8 mouse cellular contexts compared by ENCODE assay signal in genomic region chr5:124173012-124173985, GRCm38 (mm10). TPM values are rescaled to one million over a fixed set of nuclear protein-coding genes. Genes with fewer than 3 reads are reported as not detected.
DNase-seq lines count a peak whose midpoint lies in the region; ATAC-seq lines count a peak whose summit lies in the region.

No protein-coding gene starts in this region.

- no peak overlapping the region for H3K4me2 ChIP-seq in embryonic facial prominence, embryonic 14.5 days (ENCODE audit: low read depth, low read length)
- H3K4me2 ChIP-seq in heart, embryonic 14.5 days (ENCODE audit: low read length), result peak overlapping the region; percentile 45
- H3K4me2 ChIP-seq in kidney, embryonic 15.5 days, result no peak overlapping the region

- ATAC-seq in embryonic facial prominence, embryonic 14.5 days (ENCODE audit: low read depth), result 0 out of 2 replicates have a peak, but pooled peaks have one; percentile 24
- ATAC-seq in heart, embryonic 14.5 days (ENCODE audit: insufficient number of reproducible peaks, insufficient read depth, low FRiP score, low read depth), result peak; percentile 80
- no peak for ATAC-seq in kidney, embryonic 15.5 days (replicated peaks; ENCODE audit: low FRiP score)

- H3K36me3 ChIP-seq in embryonic facial prominence, embryonic 14.5 days (ENCODE audit: control insufficient read depth, insufficient read depth, low read length), result no peaks in the 10 kb centered on the region
- no peaks in the 10 kb centered on the region for H3K36me3 ChIP-seq in heart, embryonic 14.5 days (ENCODE audit: control insufficient read depth, insufficient read depth, low read length)
- no peaks in the 10 kb centered on the region for H3K36me3 ChIP-seq in kidney, embryonic 15.5 days

- no peak overlapping the region for H3K9ac ChIP-seq in embryonic facial prominence, embryonic 14.5 days (ENCODE audit: low read depth, low read length)
- peak overlapping the region; percentile 59 for H3K9ac ChIP-seq in heart, embryonic 14.5 days (ENCODE audit: low read length)
- no peak overlapping the region for H3K9ac ChIP-seq in kidney, embryonic 15.5 days

- intact Hi-C loops in left cerebral cortex, postnatal 36 days (cut with DNase I), result loop anchor here (5.0 kb wide), 1 partner anchor 79 kb away; no protein-coding TSS in a partner anchor

- peak; percentile 83 for DNase-seq in ovary, adult 18-20 months (ENCODE audit: low spot score)
- DNase-seq in ovary, postnatal 10 days (ENCODE audit: low spot score), result no peak
- DNase-seq in embryonic facial prominence, embryonic 14.5 days (ENCODE audit: low spot score), result peak; percentile 17
- peak; percentile 83 to 85 for DNase-seq in left cerebral cortex, postnatal 36 days (ENCODE audit: low spot score in 2 of 2)
- peak; percentile 77 for DNase-seq in right cerebral cortex, postnatal 14 days
- no peak for DNase-seq in yolk sac, embryonic 10.5 days (ENCODE audit: low spot score)

- H3K4me1 ChIP-seq in embryonic facial prominence, embryonic 14.5 days (ENCODE audit: control insufficient read depth, insufficient read depth, low read length), result no peaks in the 10 kb centered on the region
- peaks cover 44 to 78% of the 10 kb centered on the region in 2 experiments for H3K4me1 ChIP-seq in heart, embryonic 14.5 days (ENCODE audit: control insufficient read depth in 2 of 2, insufficient read depth in 2 of 2, low read length in 2 of 2)
- H3K4me1 ChIP-seq in kidney, embryonic 15.5 days, result peaks cover 32% of the 10 kb centered on the region

- H3K27ac ChIP-seq in embryonic facial prominence, embryonic 14.5 days (replicated peaks; ENCODE audit: low read depth, low read length), result no peak overlapping the region
- H3K27ac ChIP-seq in heart, embryonic 14.5 days (replicated peaks in 1 of 2; ENCODE audit: control insufficient read depth in 1 of 2, insufficient read depth in 1 of 2, low read depth in 2 of 2, low read length in 2 of 2), result peak overlapping the region; percentile 92 to 97
- no peak overlapping the region for H3K27ac ChIP-seq in kidney, embryonic 15.5 days

- H3K4me3 ChIP-seq in embryonic facial prominence, embryonic 14.5 days (ENCODE audit: low read depth, low read length), result no peak overlapping the region
- H3K4me3 ChIP-seq in heart, embryonic 14.5 days (ENCODE audit: control insufficient read depth in 1 of 2, insufficient read depth in 1 of 2, low read depth in 1 of 2, low read length in 2 of 2), result no peak overlapping the region
- no peak overlapping the region for H3K4me3 ChIP-seq in kidney, embryonic 15.5 days (replicated peaks)

- H3K27me3 ChIP-seq in embryonic facial prominence, embryonic 14.5 days (replicated peaks; ENCODE audit: control insufficient read depth, insufficient read depth, low read length), result no peaks in the 10 kb centered on the region
- no peaks in the 10 kb centered on the region for H3K27me3 ChIP-seq in heart, embryonic 14.5 days (ENCODE audit: control insufficient read depth, insufficient read depth, low read length)
- H3K27me3 ChIP-seq in kidney, embryonic 15.5 days, result no peaks in the 10 kb centered on the region

- 75% methylated on average over 14 of the region's 15 CpGs for WGBS in embryonic facial prominence, embryonic 14.5 days
- 21% methylated on average over 15 of the region's 15 CpGs for WGBS in heart, embryonic 14.5 days
- 80% methylated on average over 15 of the region's 15 CpGs for WGBS in kidney, embryonic 15.5 days

- no peaks in the 10 kb centered on the region for H3K9me3 ChIP-seq in embryonic facial prominence, embryonic 14.5 days (ENCODE audit: control insufficient read depth, low read length)
- no peaks in the 10 kb centered on the region for H3K9me3 ChIP-seq in heart, embryonic 14.5 days (ENCODE audit: control insufficient read depth, low read length)
- H3K9me3 ChIP-seq in kidney, embryonic 15.5 days (replicated peaks), result no peaks in the 10 kb centered on the region

RNA-seq across cellular contexts. Expression of gene Arl6ip4, which starts 57.4 kb away (rescaled TPM):
- 76.5 and 77.5 TPM in 2 replicates for polyA plus RNA-seq in embryonic facial prominence, embryonic 14.5 days (2014; fragmentation: Nextera tagmentation; extraction: Ambion mirVana)
- 63.0 and 66.2 TPM in 2 replicates for polyA plus RNA-seq in heart, embryonic 14.5 days (2014; fragmentation: Nextera tagmentation; extraction: Ambion mirVana)
- total RNA-seq in left cerebral cortex, postnatal 36 days (2021), result 10 to 100 TPM; 50.3 to 62.4 TPM
- polyA plus RNA-seq in kidney, embryonic 15.5 days (2015; fragmentation: Nextera tagmentation; extraction: Ambion mirVana), result 101 and 108 TPM in 2 replicates

Comparison
In these comparisons a context has a peak if more than half of its experiments do, and no peak if none do; other contexts are left out.
1. DNase-seq: peak in ovary, adult 18-20 months (single experiment), embryonic facial prominence, embryonic 14.5 days (single experiment), left cerebral cortex, postnatal 36 days (2 of 2) and right cerebral cortex, postnatal 14 days (single experiment); none in ovary, postnatal 10 days (single experiment) and yolk sac, embryonic 10.5 days (single experiment).
2. H3K27ac ChIP-seq: peak in heart, embryonic 14.5 days (2 of 2); none in embryonic facial prominence, embryonic 14.5 days (single experiment) and kidney, embryonic 15.5 days (single experiment).